Mouse (Mus musculus): Measurements from ENCODE around the gene Gm20219. TPM values are rescaled to one million over a fixed set of nuclear protein-coding genes. Genes with fewer than 3 reads are reported as not detected.

Gene Gm20219
- polyA plus RNA-seq, 1 experiment from 2014 or later = 1.5 TPM

DNA sequence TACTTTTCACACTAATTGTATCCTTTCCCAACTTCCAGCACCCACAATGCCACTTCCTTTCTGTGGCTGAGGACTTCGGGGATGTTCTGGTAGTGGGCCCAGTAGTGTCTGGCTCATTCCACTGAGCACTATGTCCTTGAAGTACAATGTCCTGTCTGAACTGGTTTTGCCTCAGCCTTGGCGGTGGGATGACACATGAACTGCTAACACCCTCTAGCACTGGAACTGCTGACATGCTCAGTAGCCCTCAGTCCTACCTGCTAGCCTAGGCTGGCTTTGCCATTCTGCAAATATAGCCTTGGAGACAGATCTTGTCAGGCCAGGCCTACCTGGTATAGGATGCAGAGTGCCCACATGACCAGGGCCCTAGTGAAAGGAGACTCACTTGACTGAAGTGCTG is 7.7 kb upstream of the Gm20219 start:
- H3K4me3 ChIP-seq (ENCODE audit: low read depth, low read length) = no peak overlapping the region
- 94% methylated on average over 2 of the region's 2 CpGs for WGBS
- no peaks in the 10 kb centered on the region for H3K9me3 ChIP-seq (ENCODE audit: control insufficient read depth, low read length)
- H3K4me1 ChIP-seq (ENCODE audit: control insufficient read depth, insufficient read depth, low read length) = no peaks in the 10 kb centered on the region
- H3K27me3 ChIP-seq (ENCODE audit: control insufficient read depth, insufficient read depth, low read length) = no peaks in the 10 kb centered on the region
- no peak overlapping the region for H3K9ac ChIP-seq (replicated peaks; ENCODE audit: low read depth, low read length)
- no peak for ATAC-seq (ENCODE audit: low read depth)
- H3K4me2 ChIP-seq (ENCODE audit: low read depth, low read length) = no peak overlapping the region
- H3K36me3 ChIP-seq (ENCODE audit: control insufficient read depth, insufficient read depth, low read length) = peaks cover 60% of the 10 kb centered on the region
- H3K27ac ChIP-seq (ENCODE audit: low read depth, low read length) = no peak overlapping the region

DNA sequence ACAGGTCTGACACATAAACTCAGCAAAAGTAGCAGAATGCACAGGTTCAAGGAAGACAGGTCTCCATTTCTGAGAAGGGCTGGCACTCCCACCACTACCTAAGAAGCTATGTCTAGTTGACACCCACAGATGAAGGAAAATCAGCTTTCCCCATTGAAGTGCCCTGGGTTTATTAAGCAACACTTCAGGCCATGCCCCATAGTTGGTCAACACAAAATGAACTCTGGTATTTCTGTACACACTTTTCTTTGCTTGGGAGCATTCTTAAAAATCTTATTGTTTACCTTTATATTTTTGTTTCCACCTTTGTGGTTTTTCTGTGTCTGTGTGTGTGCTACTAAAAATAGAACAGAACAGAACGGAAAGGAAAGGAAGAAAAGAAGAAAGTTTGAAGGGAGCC is 5.9 kb upstream of the Gm20219 start:
- peaks cover 43% of the 10 kb centered on the region for H3K36me3 ChIP-seq (ENCODE audit: control insufficient read depth, insufficient read depth, low read length)
- 100% methylated on average over 1 of the region's 1 CpGs for WGBS

DNA sequence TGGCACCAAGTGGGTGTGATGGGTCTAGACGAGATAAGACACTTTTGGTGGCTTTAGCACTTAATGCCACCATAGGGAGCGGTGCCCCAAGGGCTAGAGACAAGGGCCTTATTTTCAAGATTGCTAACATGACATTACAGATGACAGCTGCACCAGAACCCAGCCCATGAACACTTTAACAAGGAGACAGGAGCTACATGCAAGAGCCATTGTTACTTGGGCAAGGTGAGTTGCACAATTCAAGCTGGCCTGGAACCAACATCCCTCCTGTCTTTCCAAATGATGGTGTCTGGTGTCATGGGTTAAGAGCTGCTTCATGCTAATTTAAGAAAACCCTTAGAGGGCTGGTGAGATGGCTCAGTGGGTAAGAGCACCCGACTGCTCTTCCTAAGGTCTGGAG is 5.2 kb upstream of the Gm20219 start:
- Histone ChIP-seq H3K27ac (ENCODE audit: low read depth, low read length) (no peak overlapping the region), H3K9ac (replicated peaks; ENCODE audit: low read depth, low read length) (no peak overlapping the region), H3K4me2 (ENCODE audit: low read depth, low read length) (no peak overlapping the region), H3K36me3 (ENCODE audit: control insufficient read depth, insufficient read depth, low read length) (peaks cover 35% of the 10 kb centered on the region), H3K9me3 (ENCODE audit: control insufficient read depth, low read length) (no peaks in the 10 kb centered on the region), H3K4me3 (ENCODE audit: low read depth, low read length) (no peak overlapping the region), H3K4me1 (ENCODE audit: control insufficient read depth, insufficient read depth, low read length) (no peaks in the 10 kb centered on the region), H3K27me3 (ENCODE audit: control insufficient read depth, insufficient read depth, low read length) (no peaks in the 10 kb centered on the region)
- no peak for ATAC-seq (ENCODE audit: low read depth)
- WGBS = 82% methylated on average over 3 of the region's 3 CpGs

More for the DNA sequence above, 5.9 kb upstream of the Gm20219 start:
- no peak overlapping the region for H3K27ac ChIP-seq (ENCODE audit: low read depth, low read length)
- no peak overlapping the region for H3K9ac ChIP-seq (replicated peaks; ENCODE audit: low read depth, low read length)
- no peak overlapping the region for H3K4me3 ChIP-seq (ENCODE audit: low read depth, low read length)
- H3K27me3 ChIP-seq (ENCODE audit: control insufficient read depth, insufficient read depth, low read length) = no peaks in the 10 kb centered on the region
- ATAC-seq (ENCODE audit: low read depth) = no peak
- no peaks in the 10 kb centered on the region for H3K9me3 ChIP-seq (ENCODE audit: control insufficient read depth, low read length)
- H3K4me2 ChIP-seq (ENCODE audit: low read depth, low read length) = no peak overlapping the region
- no peaks in the 10 kb centered on the region for H3K4me1 ChIP-seq (ENCODE audit: control insufficient read depth, insufficient read depth, low read length)

DNA sequence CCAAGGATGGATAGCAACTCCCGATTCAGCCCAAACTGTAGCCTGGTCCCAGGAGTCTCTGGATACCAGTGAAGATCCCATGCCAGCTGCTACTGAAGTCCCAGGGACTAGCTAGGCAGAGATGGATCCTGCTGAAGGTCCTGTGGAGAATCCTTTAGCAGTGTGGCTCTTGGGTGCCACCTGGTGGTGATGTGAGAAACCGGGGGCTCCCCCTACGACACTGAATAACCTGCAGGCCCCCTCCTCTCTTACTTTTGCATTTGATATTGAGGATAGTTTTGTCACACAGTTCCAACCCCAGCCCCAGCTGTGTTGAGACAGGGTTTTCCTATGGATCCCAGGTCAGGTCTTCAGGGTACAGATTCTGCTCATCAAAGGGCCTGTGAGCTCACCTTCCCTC is 4.3 kb upstream of the Gm20219 start:
- WGBS = 19% methylated on average over 3 of the region's 3 CpGs
- no peak overlapping the region for H3K4me2 ChIP-seq (ENCODE audit: low read depth, low read length)
- H3K9ac ChIP-seq (replicated peaks; ENCODE audit: low read depth, low read length) = no peak overlapping the region
- no peak overlapping the region for H3K4me3 ChIP-seq (ENCODE audit: low read depth, low read length)
- peaks cover 26% of the 10 kb centered on the region for H3K36me3 ChIP-seq (ENCODE audit: control insufficient read depth, insufficient read depth, low read length)
- H3K27me3 ChIP-seq (ENCODE audit: control insufficient read depth, insufficient read depth, low read length) = no peaks in the 10 kb centered on the region
- ATAC-seq (ENCODE audit: low read depth) = peak; percentile 66
- H3K9me3 ChIP-seq (ENCODE audit: control insufficient read depth, low read length) = no peaks in the 10 kb centered on the region
- no peak overlapping the region for H3K27ac ChIP-seq (ENCODE audit: low read depth, low read length)
- no peaks in the 10 kb centered on the region for H3K4me1 ChIP-seq (ENCODE audit: control insufficient read depth, insufficient read depth, low read length)

DNA sequence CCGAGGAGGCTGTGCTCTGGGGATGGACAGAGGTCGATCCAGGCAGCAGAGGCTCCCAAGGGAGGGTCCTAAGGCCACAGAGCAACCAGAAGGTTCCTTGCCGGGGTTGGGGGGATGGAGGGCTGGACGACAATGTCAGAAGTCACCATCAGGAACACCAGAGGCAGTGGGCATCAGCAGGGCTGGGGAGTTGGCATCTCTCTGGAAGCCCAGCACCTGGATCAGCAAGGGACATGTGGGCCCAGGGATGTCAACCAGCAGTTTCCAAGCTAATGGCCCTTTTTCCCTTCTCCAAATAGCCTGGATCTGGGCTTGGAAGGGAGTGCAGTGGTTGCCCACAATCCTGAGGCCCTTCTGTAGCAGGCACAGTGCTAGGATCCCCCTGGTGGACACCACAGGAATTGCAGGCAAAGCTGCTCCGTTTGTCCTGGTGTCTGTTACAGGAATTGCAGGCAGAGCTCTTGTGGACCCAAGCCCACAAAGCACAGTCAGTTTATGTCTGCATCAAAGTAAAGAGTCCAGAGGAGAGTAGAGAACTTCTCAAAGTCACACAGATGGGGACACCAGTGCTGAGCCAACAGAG is 1.3 kb downstream of the Gm20219 start:
- Histone ChIP-seq H3K4me1 (ENCODE audit: control insufficient read depth, insufficient read depth, low read length) (peaks cover 7% of the 10 kb centered on the region; the same call in 1 of the 2 replicates), H3K9ac (replicated peaks; ENCODE audit: low read depth, low read length) (no peak overlapping the region), H3K36me3 (ENCODE audit: control insufficient read depth, insufficient read depth, low read length) (no peaks in the 10 kb centered on the region), H3K27me3 (ENCODE audit: control insufficient read depth, insufficient read depth, low read length) (no peaks in the 10 kb centered on the region), H3K9me3 (ENCODE audit: control insufficient read depth, low read length) (no peaks in the 10 kb centered on the region), H3K4me2 (ENCODE audit: low read depth, low read length) (no peak overlapping the region), H3K4me3 (ENCODE audit: low read depth, low read length) (no peak overlapping the region), H3K27ac (ENCODE audit: low read depth, low read length) (peak overlapping the region; percentile 77)
- WGBS = 59% methylated on average over 5 of the region's 5 CpGs
- ATAC-seq (ENCODE audit: low read depth) = peak; percentile 23

DNA sequence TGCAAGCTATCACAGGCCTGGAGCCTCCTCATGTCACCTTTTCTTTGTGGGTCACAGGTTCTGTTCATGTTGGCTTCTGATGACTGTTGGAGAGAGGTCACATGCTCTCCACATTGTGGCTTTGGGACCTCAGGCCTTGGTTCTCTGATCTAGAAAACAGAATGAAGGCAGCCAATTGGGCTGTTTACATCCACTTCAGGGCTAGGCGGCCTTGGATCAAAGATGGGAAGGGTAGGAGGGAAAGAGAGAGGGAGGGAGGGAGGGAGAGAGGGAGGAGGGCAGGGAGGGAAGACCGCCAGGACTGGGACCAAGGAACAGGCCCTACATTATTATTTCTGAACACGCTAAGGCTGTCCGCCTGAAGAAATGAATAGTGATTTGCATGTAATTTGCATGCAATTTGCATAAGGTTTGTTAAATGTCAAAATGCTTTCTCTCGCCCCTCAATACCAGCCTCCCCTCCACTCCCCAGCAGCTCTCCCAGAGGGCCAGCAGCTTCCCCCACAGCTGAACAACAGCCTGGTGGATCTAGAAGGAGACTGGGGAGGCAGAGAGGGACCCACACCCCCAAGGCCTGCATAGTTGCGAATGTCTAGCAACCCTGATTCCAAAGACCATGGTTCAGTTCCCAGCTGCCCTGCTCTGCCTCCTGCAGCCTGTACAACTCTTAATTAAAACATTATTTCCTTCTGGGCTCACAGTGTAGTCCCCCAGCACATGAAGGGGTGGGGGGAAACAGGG is 2.2 kb downstream of the Gm20219 start:
- peak; percentile 77 for ATAC-seq (ENCODE audit: low read depth)
- H3K4me3 ChIP-seq (ENCODE audit: low read depth, low read length) = no peak overlapping the region
- 0 out of 2 replicates have a peak overlapping the region, but pooled peaks have one; percentile 1 for H3K9ac ChIP-seq (replicated peaks; ENCODE audit: low read depth, low read length)
- 32% methylated on average over 6 of the region's 6 CpGs for WGBS
- no peak overlapping the region for H3K4me2 ChIP-seq (ENCODE audit: low read depth, low read length)
- peaks cover 12% of the 10 kb centered on the region; the same call in 1 of the 2 replicates for H3K4me1 ChIP-seq (ENCODE audit: control insufficient read depth, insufficient read depth, low read length)
- H3K36me3 ChIP-seq (ENCODE audit: control insufficient read depth, insufficient read depth, low read length) = no peaks in the 10 kb centered on the region
- no peaks in the 10 kb centered on the region for H3K27me3 ChIP-seq (ENCODE audit: control insufficient read depth, insufficient read depth, low read length)
- H3K27ac ChIP-seq (ENCODE audit: low read depth, low read length) = peak overlapping the region; percentile 77
- H3K9me3 ChIP-seq (ENCODE audit: control insufficient read depth, low read length) = no peaks in the 10 kb centered on the region

DNA sequence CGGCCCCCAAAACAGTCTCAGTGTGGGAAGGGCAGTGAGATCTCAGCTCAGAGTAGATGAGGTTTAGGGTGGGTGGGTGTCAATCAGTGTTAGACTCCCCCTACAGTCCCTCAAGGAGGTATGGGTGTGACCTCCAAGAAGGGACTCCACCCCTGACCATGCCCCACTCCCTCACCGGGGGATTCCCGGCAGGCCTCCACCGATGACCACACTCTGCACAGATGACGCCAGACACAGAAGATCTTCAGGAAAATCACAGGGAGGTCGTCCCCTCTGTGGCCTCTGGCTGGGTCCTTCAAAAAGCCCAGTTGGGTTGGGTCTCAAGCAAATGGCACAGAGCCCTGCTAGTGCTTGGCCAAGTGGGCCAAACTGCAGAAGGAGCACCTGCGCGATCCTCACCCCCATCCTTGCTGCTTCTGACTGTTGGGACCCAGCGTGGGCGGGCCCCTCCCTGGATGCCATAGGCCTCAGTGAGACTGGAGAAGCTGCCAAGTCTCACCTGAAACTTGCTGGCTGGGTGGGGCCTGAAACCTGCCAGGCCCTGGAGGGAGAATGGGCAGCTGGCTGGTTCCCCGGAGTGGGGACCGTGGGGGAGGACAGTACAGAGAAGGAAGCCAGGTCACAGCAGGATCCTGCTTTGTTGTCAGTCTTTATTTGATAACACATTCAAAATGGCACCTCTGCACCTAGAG is 3.3 kb downstream of the Gm20219 start:
- H3K4me1 ChIP-seq (ENCODE audit: control insufficient read depth, insufficient read depth, low read length) = peaks cover 14% of the 10 kb centered on the region; the same call in 1 of the 2 replicates
- no peak overlapping the region for H3K4me3 ChIP-seq (ENCODE audit: low read depth, low read length)
- H3K9me3 ChIP-seq (ENCODE audit: control insufficient read depth, low read length) = no peaks in the 10 kb centered on the region
- no peak for ATAC-seq (ENCODE audit: low read depth)
- H3K4me2 ChIP-seq (ENCODE audit: low read depth, low read length) = no peak overlapping the region
- H3K36me3 ChIP-seq (ENCODE audit: control insufficient read depth, insufficient read depth, low read length) = no peaks in the 10 kb centered on the region
- no peak overlapping the region for H3K9ac ChIP-seq (replicated peaks; ENCODE audit: low read depth, low read length)
- no peaks in the 10 kb centered on the region for H3K27me3 ChIP-seq (ENCODE audit: control insufficient read depth, insufficient read depth, low read length)
- H3K27ac ChIP-seq (ENCODE audit: low read depth, low read length) = peak overlapping the region; percentile 77
- 75% methylated on average over 12 of the region's 12 CpGs for WGBS

DNA sequence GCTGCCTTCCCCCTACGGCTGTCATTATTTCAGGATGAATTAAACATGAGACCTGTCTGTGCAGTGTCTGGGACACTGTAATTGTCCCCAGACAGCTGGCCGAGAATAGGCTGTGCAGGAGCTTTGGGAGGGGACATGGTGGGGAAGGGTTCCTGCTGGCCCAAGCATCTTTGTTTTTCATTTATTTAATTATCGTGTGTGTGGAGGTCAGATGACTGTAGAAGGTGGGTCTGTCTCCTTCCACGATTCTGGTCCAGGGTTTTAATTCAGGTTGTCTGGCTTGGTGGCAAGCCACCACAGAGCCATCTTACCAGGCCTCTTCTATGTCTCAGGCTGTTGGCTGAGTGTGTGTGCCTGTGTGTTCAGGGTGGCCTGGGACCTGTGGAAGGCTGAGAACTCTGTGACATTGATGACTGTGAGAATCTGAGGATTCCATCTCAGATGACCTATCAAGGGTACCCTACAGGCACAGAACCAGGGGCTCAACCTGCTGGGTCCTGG is 5.5 kb downstream of the Gm20219 start:
- H3K4me1 ChIP-seq (ENCODE audit: control insufficient read depth, insufficient read depth, low read length) = peaks cover 14% of the 10 kb centered on the region; the same call in 1 of the 2 replicates
- no peak overlapping the region for H3K4me2 ChIP-seq (ENCODE audit: low read depth, low read length)
- H3K9ac ChIP-seq (replicated peaks; ENCODE audit: low read depth, low read length) = no peak overlapping the region
- no peaks in the 10 kb centered on the region for H3K9me3 ChIP-seq (ENCODE audit: control insufficient read depth, low read length)
- H3K36me3 ChIP-seq (ENCODE audit: control insufficient read depth, insufficient read depth, low read length) = no peaks in the 10 kb centered on the region
- ATAC-seq (ENCODE audit: low read depth) = no peak
- no peaks in the 10 kb centered on the region for H3K27me3 ChIP-seq (ENCODE audit: control insufficient read depth, insufficient read depth, low read length)
- H3K4me3 ChIP-seq (ENCODE audit: low read depth, low read length) = no peak overlapping the region
- H3K27ac ChIP-seq (ENCODE audit: low read depth, low read length) = no peak overlapping the region
- 29% methylated on average over 4 of the region's 4 CpGs for WGBS
